Mouse (Mus musculus): Measurements from ENCODE around the gene Fam76b. TPM values are rescaled to one million over a fixed set of nuclear protein-coding genes. Genes with fewer than 3 reads are reported as not detected.

Gene Fam76b
- polyA plus RNA-seq, 1 experiment from 2014 or later = 28.3 TPM

GRCm38 (mm10) chr9:13894491-13894890 lies 67.0 kb downstream of the Fam76b start:
- Histone ChIP-seq H3K9ac (ENCODE audit: low read length) (no peak overlapping the region), H3K4me2 (ENCODE audit: low read depth, severe bottlenecking) (no peak overlapping the region), H3K4me3 (ENCODE audit: low read depth, low read length) (no peak overlapping the region), H3K27me3 (ENCODE audit: control insufficient read depth, insufficient read depth, low read length) (no peaks in the 10 kb centered on the region), H3K36me3 (ENCODE audit: control insufficient read depth, insufficient read depth, low read length) (no peaks in the 10 kb centered on the region), H3K27ac (replicated peaks; ENCODE audit: low read depth, low read length) (no peak overlapping the region), H3K9me3 (ENCODE audit: control insufficient read depth, low read length) (no peaks in the 10 kb centered on the region; the same call in 1 of the 2 replicates), H3K4me1 (ENCODE audit: control insufficient read depth, insufficient read depth, low read length) (no peaks in the 10 kb centered on the region; the same call in 1 of the 2 replicates)
- DNase-seq (ENCODE audit: low spot score) (no peak), ATAC-seq (ENCODE audit: insufficient number of reproducible peaks, low FRiP score, low TSS enrichment, low read depth) (no peak)
- 75% methylated on average over 8 of the region's 8 CpGs for WGBS

GRCm38 (mm10) chr9:13894936-13895335 lies 67.4 kb downstream of the Fam76b start:
- Histone ChIP-seq H3K4me3 (ENCODE audit: low read depth, low read length) (no peak overlapping the region), H3K4me1 (ENCODE audit: control insufficient read depth, insufficient read depth, low read length) (no peaks in the 10 kb centered on the region; the same call in 1 of the 2 replicates), H3K9ac (ENCODE audit: low read length) (no peak overlapping the region), H3K4me2 (ENCODE audit: low read depth, severe bottlenecking) (no peak overlapping the region), H3K27ac (replicated peaks; ENCODE audit: low read depth, low read length) (no peak overlapping the region), H3K27me3 (ENCODE audit: control insufficient read depth, insufficient read depth, low read length) (no peaks in the 10 kb centered on the region), H3K36me3 (ENCODE audit: control insufficient read depth, insufficient read depth, low read length) (no peaks in the 10 kb centered on the region), H3K9me3 (ENCODE audit: control insufficient read depth, low read length) (no peaks in the 10 kb centered on the region; the same call in 1 of the 2 replicates)
- WGBS = 89% methylated on average over 7 of the region's 7 CpGs
- no peak for DNase-seq (ENCODE audit: low spot score)
- ATAC-seq (ENCODE audit: insufficient number of reproducible peaks, low FRiP score, low TSS enrichment, low read depth) = no peak

GRCm38 (mm10) chr9:13896055-13896454 lies 68.5 kb downstream of the Fam76b start:
- no peak overlapping the region for H3K27ac ChIP-seq (replicated peaks; ENCODE audit: low read depth, low read length)
- H3K4me2 ChIP-seq (ENCODE audit: low read depth, severe bottlenecking) = no peak overlapping the region
- no peaks in the 10 kb centered on the region for H3K27me3 ChIP-seq (ENCODE audit: control insufficient read depth, insufficient read depth, low read length)
- no peak overlapping the region for H3K9ac ChIP-seq (ENCODE audit: low read length)
- 86% methylated on average over 6 of the region's 6 CpGs for WGBS
- H3K4me1 ChIP-seq (ENCODE audit: control insufficient read depth, insufficient read depth, low read length) = no peaks in the 10 kb centered on the region; the same call in 1 of the 2 replicates
- DNase-seq (ENCODE audit: low spot score) (no peak), ATAC-seq (ENCODE audit: insufficient number of reproducible peaks, low FRiP score, low TSS enrichment, low read depth) (no peak)
- H3K36me3 ChIP-seq (ENCODE audit: control insufficient read depth, insufficient read depth, low read length) = no peaks in the 10 kb centered on the region
- no peak overlapping the region for H3K4me3 ChIP-seq (ENCODE audit: low read depth, low read length)
- no peaks in the 10 kb centered on the region; the same call in 1 of the 2 replicates for H3K9me3 ChIP-seq (ENCODE audit: control insufficient read depth, low read length)

GRCm38 (mm10) chr9:13898510-13899305 lies 71.2 kb downstream of the Fam76b start:
- H3K4me2 ChIP-seq (ENCODE audit: low read depth, severe bottlenecking) = no peak overlapping the region
- no peaks in the 10 kb centered on the region for H3K9me3 ChIP-seq (ENCODE audit: control insufficient read depth, low read length)
- H3K27ac ChIP-seq (replicated peaks; ENCODE audit: low read depth, low read length) = no peak overlapping the region
- H3K4me3 ChIP-seq (ENCODE audit: low read depth, low read length) = no peak overlapping the region
- ATAC-seq (ENCODE audit: insufficient number of reproducible peaks, low FRiP score, low TSS enrichment, low read depth) (no peak), DNase-seq (ENCODE audit: low spot score) (no peak)
- WGBS = 82% methylated on average over 19 of the region's 19 CpGs
- H3K36me3 ChIP-seq (ENCODE audit: control insufficient read depth, insufficient read depth, low read length) = no peaks in the 10 kb centered on the region
- no peaks in the 10 kb centered on the region; the same call in 1 of the 2 replicates for H3K4me1 ChIP-seq (ENCODE audit: control insufficient read depth, insufficient read depth, low read length)
- H3K9ac ChIP-seq (ENCODE audit: low read length) = no peak overlapping the region
- no peaks in the 10 kb centered on the region for H3K27me3 ChIP-seq (ENCODE audit: control insufficient read depth, insufficient read depth, low read length)

- 87% methylated on average over 3 of the region's 3 CpGs for WGBS
- Histone ChIP-seq H3K4me3 (ENCODE audit: low read depth, low read length) (no peak overlapping the region), H3K9me3 (ENCODE audit: control insufficient read depth, low read length) (no peaks in the 10 kb centered on the region), H3K9ac (ENCODE audit: low read length) (no peak overlapping the region), H3K4me1 (ENCODE audit: control insufficient read depth, insufficient read depth, low read length) (no peaks in the 10 kb centered on the region), H3K27me3 (ENCODE audit: control insufficient read depth, insufficient read depth, low read length) (no peaks in the 10 kb centered on the region), H3K36me3 (ENCODE audit: control insufficient read depth, insufficient read depth, low read length) (no peaks in the 10 kb centered on the region), H3K27ac (replicated peaks; ENCODE audit: low read depth, low read length) (no peak overlapping the region), H3K4me2 (ENCODE audit: low read depth, severe bottlenecking) (no peak overlapping the region)
- ATAC-seq (ENCODE audit: insufficient number of reproducible peaks, low FRiP score, low TSS enrichment, low read depth) (no peak), DNase-seq (ENCODE audit: low spot score) (no peak)
These were observed 74.5 kb downstream of the Fam76b start for GRCm38 (mm10) chr9:13902030-13902429.

- no peak for ATAC-seq (ENCODE audit: insufficient number of reproducible peaks, low FRiP score, low TSS enrichment, low read depth)
- WGBS = 91% methylated on average over 5 of the region's 5 CpGs
- Histone ChIP-seq H3K36me3 (ENCODE audit: control insufficient read depth, insufficient read depth, low read length) (no peaks in the 10 kb centered on the region), H3K27me3 (ENCODE audit: control insufficient read depth, insufficient read depth, low read length) (no peaks in the 10 kb centered on the region), H3K9me3 (ENCODE audit: control insufficient read depth, low read length) (no peaks in the 10 kb centered on the region), H3K4me3 (ENCODE audit: low read depth, low read length) (no peak overlapping the region), H3K9ac (ENCODE audit: low read length) (no peak overlapping the region), H3K4me1 (ENCODE audit: control insufficient read depth, insufficient read depth, low read length) (no peaks in the 10 kb centered on the region), H3K4me2 (ENCODE audit: low read depth, severe bottlenecking) (no peak overlapping the region), H3K27ac (replicated peaks; ENCODE audit: low read depth, low read length) (no peak overlapping the region)
- DNase-seq (ENCODE audit: low spot score) = no peak
These were observed 76.7 kb downstream of the Fam76b start for GRCm38 (mm10) chr9:13904091-13904779.

Other genes starting within 250 kb of the Fam76b start
- 89.5 and 95.8 TPM in 2 replicates for gene Mtmr2, start 79.3 kb upstream of the Fam76b start, polyA plus RNA-seq (2014; fragmentation: Nextera tagmentation; extraction: Ambion mirVana)
- gene Cep57, start 609 bp upstream of the Fam76b start, polyA plus RNA-seq (2014; fragmentation: Nextera tagmentation; extraction: Ambion mirVana) = 73.7 and 75.7 TPM in 2 replicates